Mouse (Mus musculus): ENCODE results near the gene Vti1a. TPM values are rescaled to one million over a fixed set of nuclear protein-coding genes. Genes with fewer than 3 reads are reported as not detected.

Gene Vti1a
- polyA plus RNA-seq, 1 experiment from 2014 or later, result 19.4 TPM

DNA sequence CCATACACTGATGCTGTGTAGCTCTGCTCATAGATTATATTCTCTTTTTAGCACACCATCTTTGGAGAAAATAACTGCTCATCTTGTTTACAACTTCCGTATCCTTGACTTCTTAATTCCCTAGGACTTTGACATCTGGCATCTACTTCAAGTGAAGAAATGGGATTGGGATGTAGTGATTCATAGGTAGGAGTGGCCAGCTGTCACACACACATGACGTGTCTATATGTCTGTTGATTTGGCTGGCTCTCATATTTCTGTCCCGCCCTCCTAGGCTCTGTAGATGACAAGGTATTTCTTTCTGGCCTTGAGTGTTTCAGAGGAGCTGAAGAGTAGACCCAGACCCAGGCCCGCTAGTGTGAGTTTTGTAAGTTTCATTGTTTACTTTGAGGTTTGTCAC, 197.8 kb downstream of the Vti1a start:
- ATAC-seq (ENCODE audit: low FRiP score, low TSS enrichment) (no peak), DNase-seq (ENCODE audit: low spot score) (no peak)
- H3K27me3 ChIP-seq (ENCODE audit: control insufficient read depth, insufficient read depth, low read length), result no peaks in the 10 kb centered on the region
- WGBS, result 62% methylated on average over 4 of the region's 4 CpGs
- TF ChIP-seq EP300 (optimal IDR thresholded peaks at IDR 0.05) (no peak), CTCF (IDR thresholded peaks at IDR 0.05; ENCODE audit: low read depth) (no peak)
- H3K4me3 ChIP-seq (ENCODE audit: low read depth, low read length), result no peak overlapping the region
- no peaks in the 10 kb centered on the region for H3K36me3 ChIP-seq (ENCODE audit: control insufficient read depth, insufficient read depth, low read length)
- no peaks in the 10 kb centered on the region for H3K9me3 ChIP-seq (ENCODE audit: control insufficient read depth, low read length)
- no peak overlapping the region for H3K27ac ChIP-seq (replicated peaks)
- no peaks in the 10 kb centered on the region for H3K4me1 ChIP-seq (replicated peaks; ENCODE audit: control insufficient read depth, insufficient read depth)
- no peak overlapping the region for H3K4me2 ChIP-seq (replicated peaks; ENCODE audit: low read depth)
- H3K9ac ChIP-seq (ENCODE audit: low read length), result no peak overlapping the region

DNA sequence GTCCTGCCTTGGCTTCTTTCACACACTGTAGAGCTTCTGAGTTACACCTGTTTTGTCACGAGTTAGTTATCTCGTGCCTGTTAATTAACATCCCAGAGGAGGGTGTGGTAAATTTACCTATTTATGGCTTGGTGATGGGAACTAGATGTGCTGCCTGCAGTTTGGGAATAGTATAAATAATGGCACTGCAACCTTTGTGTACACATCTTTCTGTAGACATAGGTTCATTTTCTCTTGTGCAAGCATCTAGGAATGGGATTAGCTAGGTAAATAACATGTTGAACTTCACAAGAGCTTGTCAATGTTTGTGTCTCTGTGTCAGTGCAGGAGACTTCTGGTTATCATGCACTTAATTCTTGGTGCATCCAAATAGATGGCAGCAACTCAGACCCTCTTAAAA, 204.1 kb downstream of the Vti1a start:
- 56% methylated on average over 2 of the region's 2 CpGs for WGBS

GRCm38 (mm10) chr19:55523340-55523739, 207.2 kb downstream of the Vti1a start:
- DNase-seq (ENCODE audit: low spot score), result no peak
- H3K36me3 ChIP-seq (ENCODE audit: control insufficient read depth, insufficient read depth, low read length), result no peaks in the 10 kb centered on the region
- H3K9ac ChIP-seq (ENCODE audit: low read length), result no peak overlapping the region
- TF ChIP-seq EP300 (optimal IDR thresholded peaks at IDR 0.05), result no peak
- TF ChIP-seq CTCF (IDR thresholded peaks at IDR 0.05; ENCODE audit: low read depth), result no peak
- H3K4me2 ChIP-seq (replicated peaks; ENCODE audit: low read depth), result no peak overlapping the region
- H3K27me3 ChIP-seq (ENCODE audit: control insufficient read depth, insufficient read depth, low read length), result no peaks in the 10 kb centered on the region
- no peaks in the 10 kb centered on the region for H3K9me3 ChIP-seq (ENCODE audit: control insufficient read depth, low read length)
- H3K27ac ChIP-seq (replicated peaks), result no peak overlapping the region
- H3K4me3 ChIP-seq (ENCODE audit: low read depth, low read length), result no peak overlapping the region
- WGBS, result 89% methylated on average over 9 of the region's 9 CpGs
- H3K4me1 ChIP-seq (replicated peaks; ENCODE audit: control insufficient read depth, insufficient read depth), result no peaks in the 10 kb centered on the region
- ATAC-seq (ENCODE audit: low FRiP score, low TSS enrichment), result no peak

More for the DNA sequence above, 204.1 kb downstream of the Vti1a start:
- TF ChIP-seq EP300 (optimal IDR thresholded peaks at IDR 0.05), result no peak
- no peak for TF ChIP-seq CTCF (IDR thresholded peaks at IDR 0.05; ENCODE audit: low read depth)
- Histone ChIP-seq H3K27ac (replicated peaks) (no peak overlapping the region), H3K9me3 (ENCODE audit: control insufficient read depth, low read length) (no peaks in the 10 kb centered on the region), H3K27me3 (ENCODE audit: control insufficient read depth, insufficient read depth, low read length) (no peaks in the 10 kb centered on the region), H3K36me3 (ENCODE audit: control insufficient read depth, insufficient read depth, low read length) (no peaks in the 10 kb centered on the region), H3K4me3 (ENCODE audit: low read depth, low read length) (no peak overlapping the region), H3K9ac (ENCODE audit: low read length) (no peak overlapping the region), H3K4me2 (replicated peaks; ENCODE audit: low read depth) (no peak overlapping the region), H3K4me1 (replicated peaks; ENCODE audit: control insufficient read depth, insufficient read depth) (no peaks in the 10 kb centered on the region)
- ATAC-seq (ENCODE audit: low FRiP score, low TSS enrichment) (no peak; the same call in 1 of the 2 replicates), DNase-seq (ENCODE audit: low spot score) (no peak)

GRCm38 (mm10) chr19:55524385-55524784, 208.3 kb downstream of the Vti1a start:
- Histone ChIP-seq H3K4me1 (replicated peaks; ENCODE audit: control insufficient read depth, insufficient read depth) (no peaks in the 10 kb centered on the region), H3K36me3 (ENCODE audit: control insufficient read depth, insufficient read depth, low read length) (no peaks in the 10 kb centered on the region), H3K27me3 (ENCODE audit: control insufficient read depth, insufficient read depth, low read length) (no peaks in the 10 kb centered on the region), H3K27ac (replicated peaks) (no peak overlapping the region), H3K9ac (ENCODE audit: low read length) (no peak overlapping the region), H3K4me3 (ENCODE audit: low read depth, low read length) (no peak overlapping the region), H3K9me3 (ENCODE audit: control insufficient read depth, low read length) (no peaks in the 10 kb centered on the region), H3K4me2 (replicated peaks; ENCODE audit: low read depth) (no peak overlapping the region)
- WGBS, result 84% methylated on average over 7 of the region's 7 CpGs
- TF ChIP-seq CTCF (IDR thresholded peaks at IDR 0.05; ENCODE audit: low read depth) (no peak), EP300 (optimal IDR thresholded peaks at IDR 0.05) (no peak)
- no peak for ATAC-seq (ENCODE audit: low FRiP score, low TSS enrichment)
- no peak for DNase-seq (ENCODE audit: low spot score)

DNA sequence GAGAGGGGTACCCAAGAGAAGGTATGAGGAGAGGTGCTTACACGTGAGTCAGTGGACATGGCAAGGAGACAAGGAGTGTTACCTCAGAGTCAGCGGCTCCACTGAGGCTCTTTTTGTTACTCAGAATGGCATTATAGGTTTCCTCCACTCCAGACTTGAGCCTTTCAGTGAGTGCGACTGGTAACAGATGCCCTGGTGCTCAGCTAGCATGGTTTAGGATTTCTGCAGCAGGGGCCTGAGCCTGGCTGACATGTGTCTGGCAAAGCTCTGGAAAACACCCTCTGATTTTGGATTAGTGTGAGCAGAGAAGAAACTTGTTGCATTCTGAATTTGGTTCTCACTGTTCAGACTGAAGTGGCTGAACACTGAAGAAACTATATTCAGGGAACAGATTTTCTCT, 209.0 kb downstream of the Vti1a start:
- no peak for TF ChIP-seq CTCF (IDR thresholded peaks at IDR 0.05; ENCODE audit: low read depth)
- no peak for TF ChIP-seq EP300 (optimal IDR thresholded peaks at IDR 0.05)
- WGBS, result 64% methylated on average over 3 of the region's 3 CpGs

GRCm38 (mm10) chr19:55526717-55527235, 210.7 kb downstream of the Vti1a start:
- Histone ChIP-seq H3K4me2 (replicated peaks; ENCODE audit: low read depth) (no peak overlapping the region), H3K27me3 (ENCODE audit: control insufficient read depth, insufficient read depth, low read length) (no peaks in the 10 kb centered on the region), H3K4me1 (replicated peaks; ENCODE audit: control insufficient read depth, insufficient read depth) (no peaks in the 10 kb centered on the region), H3K27ac (replicated peaks) (no peak overlapping the region), H3K4me3 (ENCODE audit: low read depth, low read length) (no peak overlapping the region), H3K9ac (ENCODE audit: low read length) (no peak overlapping the region), H3K36me3 (ENCODE audit: control insufficient read depth, insufficient read depth, low read length) (no peaks in the 10 kb centered on the region), H3K9me3 (ENCODE audit: control insufficient read depth, low read length) (no peaks in the 10 kb centered on the region)
- WGBS, result 26% methylated on average over 2 of the region's 2 CpGs
- TF ChIP-seq EP300 (optimal IDR thresholded peaks at IDR 0.05) (no peak), CTCF (IDR thresholded peaks at IDR 0.05; ENCODE audit: low read depth) (no peak)
- no peak for ATAC-seq (ENCODE audit: low FRiP score, low TSS enrichment)
- DNase-seq (ENCODE audit: low spot score), result no peak

More for the DNA sequence above, 209.0 kb downstream of the Vti1a start:
- H3K27ac ChIP-seq (replicated peaks), result no peak overlapping the region
- no peak overlapping the region for H3K4me2 ChIP-seq (replicated peaks; ENCODE audit: low read depth)
- H3K9ac ChIP-seq (ENCODE audit: low read length), result no peak overlapping the region
- no peak for DNase-seq (ENCODE audit: low spot score)
- H3K27me3 ChIP-seq (ENCODE audit: control insufficient read depth, insufficient read depth, low read length), result no peaks in the 10 kb centered on the region
- H3K9me3 ChIP-seq (ENCODE audit: control insufficient read depth, low read length), result no peaks in the 10 kb centered on the region
- no peaks in the 10 kb centered on the region for H3K4me1 ChIP-seq (replicated peaks; ENCODE audit: control insufficient read depth, insufficient read depth)
- no peak for ATAC-seq (ENCODE audit: low FRiP score, low TSS enrichment)
- no peak overlapping the region for H3K4me3 ChIP-seq (ENCODE audit: low read depth, low read length)
- no peaks in the 10 kb centered on the region for H3K36me3 ChIP-seq (ENCODE audit: control insufficient read depth, insufficient read depth, low read length)

Measured in stomach, postnatal 0 days (tissue).